Mouse (Mus musculus) erythroblast, embryonic 14.5 days (primary cell): ENCODE measurements around the gene Inka2.

Experiments used
- GATA1 ChIP-seq: IDR thresholded peaks from 2 replicates; pipeline ENCODE4 v1.6.1; 2012; ENCODE audit warnings: low read length, inconsistent platforms, mixed read lengths
- TAL1 ChIP-seq: IDR thresholded peaks from 3 replicates; pipeline ENCODE4 v1.6.1; 2012; ENCODE audit warnings: low read length, inconsistent platforms, mixed read lengths

DNA sequence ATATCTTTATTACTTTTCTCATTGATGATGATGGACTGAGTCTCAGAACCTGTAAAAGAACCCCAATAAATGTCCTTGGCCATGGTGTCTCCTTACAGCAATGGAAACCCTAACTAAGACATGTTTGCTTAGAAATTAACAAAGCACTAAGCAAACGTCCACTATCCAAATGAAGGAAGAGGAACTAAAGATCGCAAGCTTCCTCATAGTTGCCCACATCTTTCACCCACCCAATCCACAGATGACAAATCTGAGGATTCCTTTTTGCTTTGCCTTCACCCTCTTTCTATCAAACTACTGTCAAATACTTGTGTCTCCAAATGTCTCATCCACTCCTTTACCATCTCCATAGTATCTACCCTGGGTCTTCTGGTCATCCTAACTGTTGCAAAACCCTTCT lies 15.9 kb upstream of the Inka2 start:
- no peak for TF ChIP-seq TAL1
- TF ChIP-seq GATA1: no peak
